Mouse (Mus musculus) lung, postnatal 0 days (tissue): ENCODE data around the gene Prkca. TPM values are rescaled to one million over a fixed set of nuclear protein-coding genes. Genes with fewer than 3 reads are reported as not detected.
A peak's percentile ranks its signal among the peaks of the same experiment; 100 is the strongest.

Experiments used
- ATAC-seq: fragments of 200-750 bp; cut with Nextera tagmentation; 2 replicates; pipeline ENCODE4 v1.8.0; 2017; ENCODE audit warnings: moderate library complexity
- DNase-seq: peaks from one replicate; pipeline ENCODE4 v3.0.0-alpha.2; 2016; ENCODE audit warnings: low spot score
- H3K27ac ChIP-seq: fragments of 300-500 bp; sonication (generic); 2 replicates; pipeline ENCODE4 v1.5.1; 2014; ENCODE audit warnings: antibody characterized with exemption, mild to moderate bottlenecking, low read length, mixed read lengths
- H3K27me3 ChIP-seq: fragments of 300-500 bp; sonication (generic); replicated peaks from 2 replicates; pipeline ENCODE4 v1.6.1; 2014; ENCODE audit warnings: low read length, mixed read lengths; ENCODE audit not compliant: insufficient read depth
- H3K36me3 ChIP-seq: fragments of 300-500 bp; sonication (generic); 2 replicates; pipeline ENCODE4 v1.6.1; 2014; ENCODE audit warnings: low read length, mixed read lengths; ENCODE audit not compliant: insufficient read depth
- H3K4me1 ChIP-seq: fragments of 300-500 bp; sonication (generic); 2 replicates; pipeline ENCODE4 v1.6.1; 2014; ENCODE audit warnings: antibody characterized with exemption, low read depth, low read length, mixed read lengths; ENCODE audit not compliant: insufficient read depth
- H3K4me2 ChIP-seq: fragments of 300-500 bp; sonication (generic); replicated peaks from 2 replicates; pipeline ENCODE4 v1.6.1; 2014; ENCODE audit warnings: low read depth, mild to moderate bottlenecking, low read length, moderate library complexity, mixed read lengths
- H3K4me3 ChIP-seq: fragments of 300-500 bp; sonication (generic); 2 replicates; pipeline ENCODE4 v1.5.1; 2014; ENCODE audit warnings: low read depth, low read length
- H3K9ac ChIP-seq: fragments of 300-500 bp; sonication (generic); replicated peaks from 2 replicates; pipeline ENCODE4 v1.6.1; 2014; ENCODE audit warnings: low read depth, mild to moderate bottlenecking
- H3K9me3 ChIP-seq: fragments of 300-500 bp; sonication (generic); 2 replicates; pipeline ENCODE4 v1.6.1; 2016; ENCODE audit warnings: low read length, mixed read lengths
- CTCF ChIP-seq: IDR thresholded peaks from 2 replicates; pipeline ENCODE4 v1.5.1; 2016; ENCODE audit warnings: antibody characterized with exemption, mild to moderate bottlenecking
- EP300 ChIP-seq: IDR thresholded peaks from 2 replicates; pipeline ENCODE4 v1.6.1; 2016; ENCODE audit warnings: antibody characterized with exemption, mild to moderate bottlenecking, control low read depth
- WGBS: fragments of 180-500 bp; shearing (Covaris S2); extraction: QIAGEN DNeasy Blood & Tissue Kit; methylation state at CpG from one replicate; pipeline ENCODE4 v1.1.7; 2014; 5-methylcytosine and 5-hydroxymethylcytosine counted together
- polyA plus RNA-seq: library from polyadenylated mRNA; unstranded; fragments of >200 nt; fragmentation: Nextera tagmentation; extraction: Ambion mirVana; gene quantifications from 2 replicates; pipeline ENCODE4 v1.2.1, GENCODE M21; 2015

Prkca gene
- polyA plus RNA-seq, 1 experiment from 2014 or later: 4.0 TPM

DNA sequence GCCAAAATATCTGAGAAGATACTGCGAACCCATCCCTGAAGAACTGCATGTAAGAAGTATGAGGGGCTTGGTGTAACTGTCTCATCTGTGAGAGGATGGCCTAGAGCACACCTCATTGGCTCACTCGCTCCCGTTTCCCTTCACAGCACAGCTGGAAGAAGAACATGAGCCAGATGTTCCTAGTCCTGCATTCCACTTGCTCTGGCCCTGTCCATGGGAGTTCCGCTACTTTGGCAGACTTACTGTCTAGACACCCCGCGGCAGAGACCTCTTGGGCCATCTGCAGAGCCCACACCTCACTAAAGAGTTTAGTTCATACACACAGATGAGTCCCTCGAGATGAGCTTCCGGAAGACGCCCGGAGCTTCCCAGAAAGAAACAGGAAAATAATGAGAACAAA, 43.8 kb downstream of the Prkca start:
- ATAC-seq (no peak), DNase-seq (no peak)
- H3K27me3 ChIP-seq: no peaks in the 10 kb centered on the region
- no peak overlapping the region for H3K9ac ChIP-seq
- no peaks in the 10 kb centered on the region; the same call in 1 of the 2 replicates for H3K4me1 ChIP-seq
- TF ChIP-seq CTCF (no peak), EP300 (no peak)
- no peak overlapping the region for H3K4me3 ChIP-seq
- no peaks in the 10 kb centered on the region for H3K36me3 ChIP-seq
- WGBS: 76% methylated on average over 10 of the region's 10 CpGs
- H3K4me2 ChIP-seq: no peak overlapping the region
- no peak overlapping the region for H3K27ac ChIP-seq
- no peaks in the 10 kb centered on the region for H3K9me3 ChIP-seq

GRCm38 (mm10) chr11:108297956-108298355, 45.8 kb downstream of the Prkca start:
- no peaks in the 10 kb centered on the region for H3K36me3 ChIP-seq
- ATAC-seq: no peak

DNA sequence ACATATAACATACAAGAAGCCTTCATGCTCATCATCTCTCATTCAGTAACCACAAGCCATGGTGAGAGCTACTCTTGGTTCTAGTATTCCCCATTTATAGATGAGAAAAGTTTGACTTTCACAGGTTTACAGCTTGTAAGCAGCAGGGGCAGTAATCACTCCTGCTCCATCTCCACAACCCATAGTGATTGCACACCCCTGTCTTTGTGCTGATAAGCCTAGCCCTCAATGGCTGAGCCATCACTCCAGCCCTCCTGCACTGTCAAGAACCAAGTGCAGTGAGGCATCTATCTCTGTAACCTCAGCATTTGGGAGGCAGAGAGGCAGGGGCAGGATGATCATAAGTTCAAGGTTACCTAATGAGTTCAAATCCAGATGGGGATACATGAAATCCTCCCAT, 48.4 kb downstream of the Prkca start:
- H3K4me1 ChIP-seq: no peaks in the 10 kb centered on the region
- H3K27me3 ChIP-seq: no peaks in the 10 kb centered on the region
- no peaks in the 10 kb centered on the region for H3K9me3 ChIP-seq
- no peak for TF ChIP-seq CTCF
- no peak for TF ChIP-seq EP300
- no peaks in the 10 kb centered on the region for H3K36me3 ChIP-seq
- H3K4me3 ChIP-seq: no peak overlapping the region
- no peak for DNase-seq
- H3K9ac ChIP-seq: no peak overlapping the region
- ATAC-seq: no peak
- no peak overlapping the region for H3K27ac ChIP-seq
- H3K4me2 ChIP-seq: no peak overlapping the region

More at GRCm38 (mm10) chr11:108297956-108298355, 45.8 kb downstream of the Prkca start:
- Histone ChIP-seq H3K9ac (no peak overlapping the region), H3K4me2 (no peak overlapping the region), H3K4me3 (no peak overlapping the region), H3K27ac (no peak overlapping the region), H3K9me3 (no peaks in the 10 kb centered on the region), H3K27me3 (no peaks in the 10 kb centered on the region), H3K4me1 (no peaks in the 10 kb centered on the region)
- WGBS: 68% methylated on average over 8 of the region's 8 CpGs
- no peak for TF ChIP-seq CTCF
- no peak for TF ChIP-seq EP300
- DNase-seq: no peak

DNA sequence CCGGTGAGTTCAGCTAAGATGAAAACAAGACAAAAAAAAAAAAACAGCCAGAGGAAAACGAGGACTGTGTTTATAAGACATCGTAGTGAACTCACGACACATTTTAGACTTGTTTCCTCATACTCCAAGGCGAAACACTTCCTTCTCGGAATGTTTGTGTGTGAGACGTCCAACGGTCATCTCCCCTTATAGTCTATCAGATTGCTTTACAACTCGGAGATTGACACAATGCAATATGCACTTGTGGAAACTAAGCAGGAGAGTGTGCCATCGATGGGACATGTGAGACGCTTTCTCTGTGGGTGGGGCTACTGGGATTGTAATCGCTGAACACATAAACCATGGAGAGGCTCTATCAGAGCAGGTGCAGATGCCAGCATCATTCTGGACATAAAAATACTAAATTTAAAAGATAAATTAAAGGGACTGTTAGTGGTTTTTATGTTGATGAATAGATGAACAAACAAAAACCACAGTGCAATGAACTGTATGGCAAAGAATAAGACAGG, 49.4 kb downstream of the Prkca start:
- DNase-seq: no peak
- 80% methylated on average over 12 of the region's 12 CpGs for WGBS
- Histone ChIP-seq H3K4me2 (no peak overlapping the region), H3K27me3 (no peaks in the 10 kb centered on the region), H3K4me3 (no peak overlapping the region), H3K9me3 (no peaks in the 10 kb centered on the region), H3K4me1 (no peaks in the 10 kb centered on the region), H3K27ac (no peak overlapping the region), H3K36me3 (no peaks in the 10 kb centered on the region), H3K9ac (no peak overlapping the region)
- TF ChIP-seq EP300: no peak
- no peak for TF ChIP-seq CTCF
- ATAC-seq: no peak

DNA sequence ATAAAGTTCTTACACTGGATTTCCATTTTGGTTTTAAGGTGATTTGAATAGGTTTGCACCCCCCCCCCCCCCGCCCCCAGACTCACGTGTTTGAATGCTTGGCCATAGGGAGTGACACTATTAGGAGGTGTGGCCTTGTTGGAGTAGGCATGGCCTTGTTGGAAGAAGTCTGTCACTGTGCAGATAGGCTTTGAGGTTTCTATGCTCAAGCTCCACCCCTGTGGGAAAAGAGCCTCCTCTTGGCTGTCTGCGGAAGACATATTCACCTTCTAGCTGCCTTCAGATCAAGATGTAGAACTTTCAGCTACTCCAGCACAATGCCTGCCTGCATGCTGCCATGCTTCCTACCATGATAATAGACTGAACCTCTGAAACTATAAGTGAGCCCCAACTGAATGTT, 49.9 kb downstream of the Prkca start:
- Histone ChIP-seq H3K9me3 (no peaks in the 10 kb centered on the region), H3K9ac (no peak overlapping the region), H3K4me2 (no peak overlapping the region), H3K4me1 (no peaks in the 10 kb centered on the region), H3K27ac (no peak overlapping the region), H3K27me3 (no peaks in the 10 kb centered on the region), H3K4me3 (no peak overlapping the region), H3K36me3 (no peaks in the 10 kb centered on the region)
- no peak for ATAC-seq
- DNase-seq: no peak
- 65% methylated on average over 3 of the region's 3 CpGs for WGBS
- TF ChIP-seq CTCF: no peak
- no peak for TF ChIP-seq EP300

DNA sequence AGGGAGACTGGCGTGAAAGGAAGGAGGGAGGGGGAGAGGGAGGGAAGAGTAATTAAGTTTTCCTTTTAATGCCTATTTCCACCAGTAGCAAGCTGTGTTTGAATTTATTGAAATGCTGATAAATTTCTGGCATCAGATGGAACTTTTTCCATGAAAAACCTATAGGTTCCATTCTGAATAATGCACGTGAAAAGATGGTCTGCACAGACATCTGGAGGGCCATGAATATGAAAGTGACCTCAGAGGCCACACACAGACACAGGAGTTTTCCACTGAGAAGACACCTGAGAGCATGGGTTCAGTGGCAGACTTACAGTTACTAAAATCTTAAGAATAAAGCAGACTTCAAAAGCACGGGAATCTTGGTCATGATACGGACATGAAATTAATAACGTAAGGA, 54.5 kb downstream of the Prkca start:
- no peaks in the 10 kb centered on the region for H3K9me3 ChIP-seq
- no peak overlapping the region for H3K9ac ChIP-seq
- no peaks in the 10 kb centered on the region for H3K4me1 ChIP-seq
- no peak for TF ChIP-seq CTCF
- TF ChIP-seq EP300: no peak
- no peak for DNase-seq
- H3K36me3 ChIP-seq: no peaks in the 10 kb centered on the region
- H3K4me3 ChIP-seq: no peak overlapping the region
- H3K4me2 ChIP-seq: no peak overlapping the region
- H3K27me3 ChIP-seq: no peaks in the 10 kb centered on the region
- no peak overlapping the region for H3K27ac ChIP-seq
- no peak for ATAC-seq
- 85% methylated on average over 5 of the region's 5 CpGs for WGBS

GRCm38 (mm10) chr11:108287321-108287720, 56.4 kb downstream of the Prkca start:
- peak; percentile 32 for DNase-seq
- ATAC-seq: no peak
- no peaks in the 10 kb centered on the region for H3K27me3 ChIP-seq
- no peaks in the 10 kb centered on the region for H3K36me3 ChIP-seq
- WGBS: 37% methylated on average over 2 of the region's 2 CpGs
- H3K27ac ChIP-seq: no peak overlapping the region
- H3K9ac ChIP-seq: no peak overlapping the region
- no peak overlapping the region for H3K4me3 ChIP-seq
- no peaks in the 10 kb centered on the region for H3K4me1 ChIP-seq
- no peaks in the 10 kb centered on the region for H3K9me3 ChIP-seq
- TF ChIP-seq EP300: no peak
- no peak for TF ChIP-seq CTCF
- H3K4me2 ChIP-seq: no peak overlapping the region
